Mouse (Mus musculus) stomach, embryonic 16.5 days (tissue): ENCODE results near the gene Plpp1. TPM values are rescaled to one million over a fixed set of nuclear protein-coding genes. Genes with fewer than 3 reads are reported as not detected.

Source experiments
- ATAC-seq: fragments of 200-750 bp; cut with Nextera tagmentation; 2 replicates; pipeline ENCODE4 v1.8.0; 2017; ENCODE audit warnings: moderate number of reproducible peaks, moderate TSS enrichment; ENCODE audit not compliant: insufficient read depth, low FRiP score
- H3K27ac ChIP-seq: fragments of 300-500 bp; sonication (generic); 2 replicates; pipeline ENCODE4 v1.5.1; 2014; ENCODE audit warnings: low read length
- H3K27me3 ChIP-seq: fragments of 300-500 bp; sonication (generic); 2 replicates; pipeline ENCODE4 v1.6.1; 2014; ENCODE audit warnings: low read length, control low read depth, mixed read lengths; ENCODE audit not compliant: control insufficient read depth, insufficient read depth
- H3K36me3 ChIP-seq: fragments of 300-500 bp; sonication (generic); 2 replicates; pipeline ENCODE4 v1.6.1; 2014; ENCODE audit warnings: low read length; ENCODE audit not compliant: control insufficient read depth, insufficient read depth
- H3K4me1 ChIP-seq: fragments of 300-500 bp; sonication (generic); 2 replicates; pipeline ENCODE4 v1.6.1; 2014; ENCODE audit warnings: low read length, control low read depth, mixed read lengths; ENCODE audit not compliant: control insufficient read depth, insufficient read depth
- H3K4me2 ChIP-seq: fragments of 300-500 bp; sonication (generic); 2 replicates; pipeline ENCODE4 v1.6.1; 2014; ENCODE audit warnings: low read depth, low read length, mixed read lengths
- H3K4me3 ChIP-seq: fragments of 300-500 bp; sonication (generic); replicated peaks from 2 replicates; pipeline ENCODE4 v1.5.1; 2014; ENCODE audit warnings: mild to moderate bottlenecking, low read length
- H3K9ac ChIP-seq: fragments of 300-500 bp; sonication (generic); 2 replicates; pipeline ENCODE4 v1.6.1; 2014; ENCODE audit warnings: low read length
- H3K9me3 ChIP-seq: fragments of 300-500 bp; sonication (generic); replicated peaks from 2 replicates; pipeline ENCODE4 v1.6.1; 2016; ENCODE audit warnings: low read length, control low read depth; ENCODE audit not compliant: control insufficient read depth
- WGBS: fragments of 180-500 bp; shearing (Covaris S2); extraction: QIAGEN DNeasy Blood & Tissue Kit; methylation state at CpG from one replicate; pipeline ENCODE4 v1.1.7; 2014; 5-methylcytosine and 5-hydroxymethylcytosine counted together
- polyA plus RNA-seq: library from polyadenylated mRNA; unstranded; fragments of >200 nt; fragmentation: Nextera tagmentation; extraction: Ambion mirVana; gene quantifications from 2 replicates; pipeline ENCODE4 v1.2.1, GENCODE M21; 2015

Gene Plpp1
- polyA plus RNA-seq, 1 experiment from 2014 or later, result 120 TPM

DNA sequence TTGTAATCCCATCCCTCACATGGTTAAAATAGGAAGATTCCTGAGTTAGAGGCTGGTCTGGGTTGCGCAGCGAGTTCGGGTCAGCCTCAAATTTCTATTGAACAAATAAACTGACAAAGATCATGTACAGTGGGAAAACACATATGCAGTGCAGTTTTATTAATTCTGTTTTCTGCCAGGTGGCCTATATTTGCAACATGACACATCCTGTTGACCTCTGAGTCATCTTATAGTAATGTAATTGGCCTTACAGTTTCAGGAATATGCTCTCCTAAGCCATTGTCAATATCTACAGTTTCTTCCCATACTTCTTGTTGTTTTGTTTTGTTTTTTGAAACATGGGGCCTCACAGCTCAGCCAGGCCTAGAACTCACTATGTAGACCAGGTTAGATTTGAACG, 3.1 kb downstream of the Plpp1 start:
- Histone ChIP-seq H3K4me3 (peak overlapping the region; percentile 14; the same call in 1 of the 2 replicates), H3K9me3 (no peaks in the 10 kb centered on the region), H3K4me1 (peaks cover 12% of the 10 kb centered on the region), H3K27ac (no peak overlapping the region), H3K4me2 (peak overlapping the region; percentile 40; the same call in 1 of the 2 replicates), H3K36me3 (peaks cover 9% of the 10 kb centered on the region), H3K27me3 (no peaks in the 10 kb centered on the region), H3K9ac (no peak overlapping the region; the same call in 1 of the 2 replicates)
- WGBS, result 76% methylated on average over 4 of the region's 4 CpGs
- no peak for ATAC-seq

DNA sequence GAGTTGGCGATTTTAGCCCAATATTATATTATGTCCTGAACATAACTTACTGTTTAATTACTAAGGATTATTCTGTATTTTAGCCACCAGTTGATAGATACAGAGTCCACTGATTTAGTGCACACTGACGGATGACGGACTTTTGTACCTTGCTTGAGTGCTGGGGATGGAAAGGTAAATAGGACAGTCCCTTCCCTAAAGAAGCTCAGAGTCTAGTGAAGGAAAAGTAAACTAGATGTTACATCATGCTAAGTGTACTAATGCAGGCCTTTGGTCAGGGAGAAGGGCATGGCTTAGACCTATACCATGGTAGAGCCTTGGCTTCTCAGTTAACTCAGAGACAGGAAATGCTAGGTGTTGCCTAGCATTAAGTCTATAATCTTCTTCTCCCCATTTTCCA, 4.9 kb downstream of the Plpp1 start:
- Histone ChIP-seq H3K27ac (no peak overlapping the region), H3K4me1 (peaks cover 12% of the 10 kb centered on the region), H3K9me3 (no peaks in the 10 kb centered on the region), H3K9ac (no peak overlapping the region), H3K4me2 (no peak overlapping the region), H3K27me3 (no peaks in the 10 kb centered on the region), H3K36me3 (peaks cover 9% of the 10 kb centered on the region), H3K4me3 (no peak overlapping the region)
- WGBS, result 90% methylated on average over 3 of the region's 3 CpGs
- ATAC-seq, result no peak

DNA sequence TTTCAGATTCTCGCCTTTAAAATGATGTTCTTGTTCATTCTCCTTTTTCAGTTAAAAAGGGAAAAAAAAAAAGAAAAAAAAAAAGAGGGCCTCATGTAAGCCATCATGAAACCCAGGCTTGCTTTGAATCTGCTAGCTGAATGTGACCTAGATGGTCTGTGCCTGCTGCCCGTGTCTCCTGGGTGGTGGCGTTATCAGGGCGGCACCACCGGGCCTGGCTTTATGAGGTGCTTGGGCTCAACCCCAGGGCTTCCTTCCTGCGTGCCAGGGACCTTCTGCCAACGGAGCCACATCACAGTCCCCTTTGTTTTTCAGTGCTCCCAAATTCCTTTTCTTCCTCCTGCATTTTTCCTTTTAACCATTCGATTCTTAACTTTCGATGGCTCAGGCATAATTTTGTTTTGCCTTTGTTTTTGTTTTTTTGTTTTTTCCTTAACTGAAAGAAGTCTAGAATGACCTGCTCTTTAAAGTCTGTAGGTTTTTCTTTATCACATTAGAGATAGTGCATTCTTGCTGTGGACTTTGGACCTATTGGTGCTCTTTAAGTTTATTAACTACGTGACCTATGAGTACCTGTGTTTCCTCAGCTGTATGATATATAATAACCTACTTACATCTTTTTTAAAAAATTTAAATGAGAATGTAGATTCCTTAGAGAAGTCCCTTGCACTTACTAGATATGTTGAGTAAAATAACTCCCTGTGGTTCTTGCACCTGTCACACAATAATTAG, 7.5 kb downstream of the Plpp1 start:
- Histone ChIP-seq H3K9ac (no peak overlapping the region), H3K4me1 (peaks cover 18% of the 10 kb centered on the region), H3K27ac (no peak overlapping the region), H3K4me2 (no peak overlapping the region), H3K4me3 (no peak overlapping the region), H3K36me3 (peaks cover 9% of the 10 kb centered on the region), H3K9me3 (no peaks in the 10 kb centered on the region), H3K27me3 (no peaks in the 10 kb centered on the region)
- peak; percentile 58; the same call in 1 of the 2 replicates for ATAC-seq
- WGBS, result 66% methylated on average over 10 of the region's 10 CpGs

DNA sequence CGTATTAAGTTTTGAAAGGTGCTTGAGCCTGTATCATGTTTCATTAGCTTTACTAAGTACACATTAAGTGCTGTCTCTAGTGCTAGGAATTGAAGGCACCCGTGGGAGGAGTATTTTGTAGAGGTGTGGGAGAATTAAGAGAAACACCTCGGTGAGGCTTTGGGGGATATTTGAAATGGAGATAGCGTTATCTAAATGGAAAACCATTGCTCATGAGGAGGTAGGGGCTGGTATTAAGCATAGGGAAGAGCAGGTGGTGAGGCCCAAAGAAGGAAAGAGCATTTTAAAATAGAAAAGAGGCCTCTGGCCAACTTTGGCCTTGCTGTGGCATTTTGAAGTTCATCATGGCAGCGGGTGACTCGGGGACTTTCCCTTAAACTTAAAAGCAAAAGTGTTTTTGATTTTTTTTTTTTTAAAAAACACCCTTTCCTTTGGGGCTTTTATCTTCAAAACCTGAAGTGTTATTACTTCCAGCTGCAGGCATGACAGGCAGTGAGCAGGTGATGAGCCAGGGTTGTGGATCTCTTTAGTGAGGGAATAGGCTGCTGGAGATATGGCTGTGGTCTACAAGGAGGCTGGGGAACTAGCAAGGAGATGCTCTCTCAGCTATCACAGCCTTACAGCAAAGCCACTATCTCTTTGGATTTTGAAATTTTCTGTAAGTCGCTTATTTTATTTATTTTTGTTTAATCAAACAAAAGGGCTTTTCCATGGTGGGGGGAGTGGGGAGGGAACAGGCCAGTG, 9.1 kb downstream of the Plpp1 start:
- 58% methylated on average over 7 of the region's 7 CpGs for WGBS
- H3K4me3 ChIP-seq, result no peak overlapping the region
- H3K9me3 ChIP-seq, result no peaks in the 10 kb centered on the region
- no peak for ATAC-seq
- H3K4me2 ChIP-seq, result no peak overlapping the region
- no peak overlapping the region for H3K9ac ChIP-seq
- H3K27ac ChIP-seq, result no peak overlapping the region
- peaks cover 9% of the 10 kb centered on the region for H3K36me3 ChIP-seq
- H3K27me3 ChIP-seq, result no peaks in the 10 kb centered on the region
- H3K4me1 ChIP-seq, result peaks cover 9% of the 10 kb centered on the region; the same call in 1 of the 2 replicates

DNA sequence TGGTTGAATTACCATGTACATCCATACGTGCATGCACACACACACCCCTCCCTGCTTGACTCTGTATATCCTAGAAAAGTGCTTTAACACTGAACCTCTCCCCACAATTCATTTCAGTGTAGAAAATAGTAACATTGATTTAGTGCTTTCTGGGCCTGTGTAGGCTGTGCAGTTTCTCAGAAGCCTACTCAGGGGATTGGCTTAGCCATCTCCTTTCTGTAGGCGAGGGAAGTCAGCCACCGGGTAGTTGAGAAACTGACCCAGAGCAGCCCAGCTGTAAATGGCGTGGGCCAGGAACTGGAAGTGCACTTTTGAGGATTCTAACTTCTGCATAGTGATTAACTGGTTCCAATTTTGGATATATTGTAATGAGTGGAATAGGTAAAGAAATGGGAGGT, 9.7 kb downstream of the Plpp1 start:
- H3K27ac ChIP-seq, result no peak overlapping the region
- H3K36me3 ChIP-seq, result peaks cover 9% of the 10 kb centered on the region
- H3K9ac ChIP-seq, result no peak overlapping the region
- no peak overlapping the region for H3K4me2 ChIP-seq
- no peak overlapping the region for H3K4me3 ChIP-seq
- no peaks in the 10 kb centered on the region for H3K9me3 ChIP-seq
- WGBS, result 68% methylated on average over 4 of the region's 4 CpGs
- peaks cover 9% of the 10 kb centered on the region; the same call in 1 of the 2 replicates for H3K4me1 ChIP-seq
- ATAC-seq, result no peak
- no peaks in the 10 kb centered on the region for H3K27me3 ChIP-seq

DNA sequence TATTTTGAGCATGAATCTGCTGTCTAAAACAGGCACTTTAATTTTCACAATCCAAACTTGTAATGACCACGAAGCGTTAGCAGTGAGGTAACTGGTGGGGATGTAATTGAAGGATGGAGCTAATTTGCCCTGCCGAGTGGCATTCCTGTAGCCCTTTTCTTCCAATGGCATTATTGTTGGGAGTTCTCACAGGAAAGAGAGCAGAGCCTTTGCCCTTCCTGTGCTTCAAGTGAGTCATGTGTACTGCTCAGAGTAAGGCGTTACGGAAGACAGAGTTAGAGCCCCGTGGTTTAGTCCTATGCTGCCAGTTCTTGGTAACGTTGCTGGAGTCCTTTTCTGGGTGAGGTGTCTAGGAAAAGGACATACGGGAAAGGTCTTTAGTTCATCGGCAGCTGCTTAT, 10.2 kb downstream of the Plpp1 start:
- Histone ChIP-seq H3K9me3 (no peaks in the 10 kb centered on the region), H3K36me3 (peaks cover 5% of the 10 kb centered on the region), H3K27ac (no peak overlapping the region), H3K27me3 (no peaks in the 10 kb centered on the region), H3K4me1 (peaks cover 9% of the 10 kb centered on the region; the same call in 1 of the 2 replicates), H3K4me3 (no peak overlapping the region), H3K9ac (0 out of 2 replicates have a peak overlapping the region, but pooled peaks have one; percentile 16), H3K4me2 (no peak overlapping the region)
- WGBS, result 58% methylated on average over 9 of the region's 9 CpGs
- ATAC-seq, result no peak

DNA sequence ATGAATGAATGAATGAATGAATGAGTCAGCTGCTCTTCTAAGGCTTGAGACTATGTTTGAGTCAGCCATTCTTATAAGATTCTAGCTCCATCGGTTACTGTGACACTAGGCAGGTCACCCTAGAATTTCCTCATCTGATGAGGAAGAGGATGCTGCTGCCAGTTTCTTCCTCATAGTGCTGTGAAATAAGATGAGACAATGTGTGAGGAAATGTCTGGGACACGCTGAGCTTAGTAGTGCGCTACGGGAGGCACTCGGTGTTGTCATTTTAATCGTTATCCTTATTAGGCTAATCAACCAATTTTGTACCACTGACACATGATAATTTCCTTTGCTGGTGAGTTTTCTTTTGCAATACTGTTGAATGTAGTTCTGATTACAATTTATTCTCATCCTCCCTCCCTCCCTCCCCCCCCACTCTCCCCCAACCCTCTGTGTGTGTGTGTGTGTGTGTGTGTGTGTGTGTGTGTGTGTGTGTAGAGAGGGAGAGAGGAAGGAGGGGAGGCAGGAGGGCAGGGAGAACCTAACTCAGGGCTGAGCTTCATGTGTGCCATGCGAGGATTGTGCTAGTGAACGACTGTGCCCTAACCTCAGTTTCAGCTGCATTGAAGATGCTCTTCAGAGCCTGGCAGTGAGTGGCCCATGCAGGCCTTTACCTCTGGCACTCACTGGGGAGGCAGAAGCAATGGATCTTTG, 11.3 kb downstream of the Plpp1 start:
- no peaks in the 10 kb centered on the region for H3K36me3 ChIP-seq
- H3K4me3 ChIP-seq, result no peak overlapping the region
- no peak for ATAC-seq
- 79% methylated on average over 8 of the region's 8 CpGs for WGBS
- H3K27me3 ChIP-seq, result no peaks in the 10 kb centered on the region
- peaks cover 9% of the 10 kb centered on the region; the same call in 1 of the 2 replicates for H3K4me1 ChIP-seq
- H3K27ac ChIP-seq, result no peak overlapping the region
- no peak overlapping the region for H3K9ac ChIP-seq
- H3K4me2 ChIP-seq, result no peak overlapping the region
- no peaks in the 10 kb centered on the region for H3K9me3 ChIP-seq

DNA sequence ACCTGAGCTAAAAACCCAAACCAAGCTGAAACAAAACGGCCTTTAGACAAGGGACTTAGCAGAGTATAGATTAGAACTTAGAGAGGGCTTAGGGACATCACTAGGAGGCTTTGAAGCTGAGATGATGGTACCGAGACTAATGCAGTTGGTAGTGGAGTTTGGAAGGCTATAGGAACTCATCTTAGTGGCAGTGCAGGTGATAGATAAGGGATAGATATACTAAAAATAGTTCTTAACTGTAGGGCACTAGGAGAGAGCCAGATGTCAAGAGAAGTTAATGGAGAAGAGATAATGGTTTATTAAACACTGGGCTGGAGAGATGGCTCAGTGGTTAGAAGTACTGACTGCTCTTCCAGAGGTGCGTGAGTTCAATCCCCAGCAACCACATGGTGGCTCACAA, 15.4 kb downstream of the Plpp1 start:
- H3K27me3 ChIP-seq, result no peaks in the 10 kb centered on the region
- no peaks in the 10 kb centered on the region for H3K9me3 ChIP-seq
- H3K36me3 ChIP-seq, result no peaks in the 10 kb centered on the region
- ATAC-seq, result no peak
- H3K4me2 ChIP-seq, result no peak overlapping the region
- no peak overlapping the region for H3K4me3 ChIP-seq
- no peak overlapping the region for H3K9ac ChIP-seq
- 84% methylated on average over 3 of the region's 3 CpGs for WGBS
- no peak overlapping the region for H3K27ac ChIP-seq
- peaks cover 5% of the 10 kb centered on the region; the same call in 1 of the 2 replicates for H3K4me1 ChIP-seq

DNA sequence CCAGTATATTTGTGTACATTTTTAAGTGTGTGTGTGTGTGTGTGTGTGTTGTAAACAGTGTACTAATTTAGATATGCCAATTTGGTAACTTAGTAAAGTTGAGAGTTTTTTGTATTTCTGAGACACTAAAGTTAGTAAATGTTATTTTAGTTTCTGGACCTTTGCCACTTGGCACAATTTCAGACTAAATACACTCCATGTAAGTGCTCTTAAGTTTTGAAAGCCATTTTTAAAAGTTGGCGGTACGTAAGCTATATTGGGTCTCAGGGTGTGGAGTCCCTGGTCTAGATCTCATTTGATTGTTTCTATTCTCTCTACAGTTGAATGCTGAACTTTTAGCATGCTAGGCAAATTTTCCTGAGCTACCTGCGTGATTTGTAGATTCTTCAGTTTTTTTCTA, 17.5 kb downstream of the Plpp1 start:
- H3K4me2 ChIP-seq, result no peak overlapping the region
- no peak overlapping the region for H3K27ac ChIP-seq
- H3K9ac ChIP-seq, result no peak overlapping the region
- no peak overlapping the region for H3K4me3 ChIP-seq
- WGBS, result 54% methylated on average over 3 of the region's 3 CpGs
- no peaks in the 10 kb centered on the region for H3K27me3 ChIP-seq
- no peaks in the 10 kb centered on the region for H3K36me3 ChIP-seq
- ATAC-seq, result no peak
- peaks cover 3% of the 10 kb centered on the region; the same call in 1 of the 2 replicates for H3K4me1 ChIP-seq
- H3K9me3 ChIP-seq, result no peaks in the 10 kb centered on the region
